Mouse (Mus musculus): Measurements from ENCODE around the gene Mogat2.
A peak's percentile ranks its signal among the peaks of the same experiment; 100 is the strongest.

Mogat2 gene

DNA sequence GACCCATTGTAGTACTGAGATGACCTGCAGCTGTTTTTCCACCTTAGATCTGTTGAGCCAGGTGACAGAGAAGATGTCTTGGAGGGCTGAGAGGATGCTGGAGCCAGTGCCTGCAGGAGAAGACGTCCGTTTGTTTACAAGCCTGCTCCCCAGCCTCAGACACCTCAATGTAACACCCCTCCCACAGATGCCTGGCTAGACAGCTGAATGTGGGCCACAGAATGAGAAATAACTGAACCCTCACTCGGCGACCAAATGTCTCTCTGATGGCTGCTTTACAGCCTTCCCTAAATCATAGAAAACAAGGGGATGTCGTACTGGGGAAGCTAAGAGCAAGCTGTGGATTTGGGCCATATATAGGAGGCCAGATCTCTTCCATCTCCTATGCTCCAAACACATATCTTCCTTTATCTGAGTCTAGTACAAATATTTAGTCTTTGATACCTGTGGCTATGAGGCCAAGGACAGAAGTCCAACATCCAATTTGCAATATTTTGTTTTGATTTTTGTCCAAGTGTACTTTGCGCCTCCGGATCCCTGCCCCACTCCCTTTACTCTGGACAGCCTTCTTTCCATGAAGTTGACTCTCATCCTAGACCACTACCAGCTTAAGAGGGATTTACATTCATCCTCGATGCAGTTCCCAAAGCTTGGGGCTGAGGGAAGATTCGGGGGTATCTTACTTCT is 68.6 kb downstream of the Mogat2 start:
- peak; percentile 34 for DNase-seq (ENCODE audit: low read depth, low spot score)
